Mouse (Mus musculus): ENCODE measurements around the gene Apoa4. TPM values are rescaled to one million over a fixed set of nuclear protein-coding genes. Genes with fewer than 3 reads are reported as not detected.

Apoa4 gene
- total and polyA plus RNA-seq, 3 experiments: not detected

DNA sequence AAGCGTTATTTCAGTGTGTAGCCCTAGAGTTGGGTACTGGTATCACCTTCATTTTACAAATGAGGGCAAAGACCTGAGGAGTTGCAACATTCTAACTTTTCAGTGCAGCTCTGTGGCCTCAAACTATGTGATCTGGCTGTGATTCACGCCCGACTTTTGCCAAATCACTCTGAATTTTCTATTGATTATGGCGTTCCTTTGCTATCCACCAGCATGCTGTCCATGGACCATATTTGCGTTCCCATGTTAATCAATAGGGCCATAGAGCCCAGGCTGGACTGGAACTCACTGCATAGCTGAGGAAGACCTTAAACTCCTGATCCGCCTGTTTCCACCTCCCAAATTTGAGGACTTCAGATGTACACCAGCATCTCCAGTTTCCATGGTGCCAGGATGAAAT is 18.6 kb downstream of the Apoa4 start (continued):
- TF ChIP-seq ZMIZ1 (IDR thresholded peaks at IDR 0.05; ENCODE audit: low read depth, low read length) (no peak), USF1 (IDR thresholded peaks at IDR 0.05; ENCODE audit: low read depth, low read length) (no peak)

- Histone ChIP-seq H3K36me3 (replicated peaks in 1 of 2; ENCODE audit: control insufficient read depth in 1 of 2, insufficient read depth in 1 of 2, low read length in 1 of 2) (no peaks in the 10 kb centered on the region), H3K9ac (ENCODE audit: insufficient read depth, low read depth) (no peak overlapping the region), H3K4me1 (ENCODE audit: control insufficient read depth in 1 of 2, insufficient read depth in 2 of 2) (peaks cover 3 to 12% of the 10 kb centered on the region in 2 experiments; a peak in 3 of 4 replicates), H3K9me3 (replicated peaks; ENCODE audit: low read length) (no peaks in the 10 kb centered on the region), H3K27ac (ENCODE audit: insufficient read depth, low read depth) (no peak overlapping the region), H3K79me2 (replicated peaks; ENCODE audit: control insufficient read depth, extremely low read depth, insufficient read depth, poor library complexity, severe bottlenecking) (no peaks in the 10 kb centered on the region), H3K27me3 (replicated peaks) (no peaks in the 10 kb centered on the region), H3K4me2 (ENCODE audit: insufficient read depth, low read depth, poor library complexity, severe bottlenecking) (no peak overlapping the region), H3K4me3 (replicated peaks in 1 of 3; ENCODE audit: low read depth in 2 of 3, low read length in 2 of 3, poor library complexity in 1 of 3) (no peak overlapping the region)
- in situ Hi-C loops (cut with MboI; ENCODE audit: low pct_ligation_motif_present, low pct_unique_long_range_greater_than_20kb, low sequenced_read_pairs) (no loop called here), dilution Hi-C loops (cut with MboI; ENCODE audit: extremely low pct_ligation_motif_present, extremely low pct_unique_long_range_greater_than_20kb, low sequenced_read_pairs) (no loop called here)
- no peak for DNase-seq (ENCODE audit: extremely low read depth)
- no peak for TF ChIP-seq UBTF (IDR thresholded peaks at IDR 0.05; ENCODE audit: low read depth, low read length)
- TF ChIP-seq SMC3 (IDR thresholded peaks at IDR 0.05; ENCODE audit: low read depth, low read length): no peak
- TF ChIP-seq ELF1 (IDR thresholded peaks at IDR 0.05; ENCODE audit: low read depth, low read length): no peak
- TF ChIP-seq PAX5 (IDR thresholded peaks at IDR 0.05; ENCODE audit: low read length): no peak
- no peak for TF ChIP-seq MAX (IDR thresholded peaks at IDR 0.05; ENCODE audit: low read length)
- TF ChIP-seq IRF4 (IDR thresholded peaks at IDR 0.05; ENCODE audit: low read depth, low read length): no peak
- no peak for TF ChIP-seq ZKSCAN1 (IDR thresholded peaks at IDR 0.05; ENCODE audit: borderline replicate concordance, low read depth, low read length)
- TF ChIP-seq MEF2A (IDR thresholded peaks at IDR 0.05; ENCODE audit: borderline replicate concordance, low read depth, low read length): no peak
- TF ChIP-seq POLR2AphosphoS2 (IDR thresholded peaks at IDR 0.05; ENCODE audit: low read depth, low read length): no peak
- TF ChIP-seq ZMIZ1 (IDR thresholded peaks at IDR 0.05; ENCODE audit: low read depth, low read length): no peak
- no peak for TF ChIP-seq RAD21 (IDR thresholded peaks at IDR 0.05; ENCODE audit: low read depth, low read length)
- no peak for TF ChIP-seq MXI1 (IDR thresholded peaks at IDR 0.05; ENCODE audit: low read depth, low read length)
- TF ChIP-seq USF2 (conservative IDR thresholded peaks at IDR 0.05; ENCODE audit: low read depth, low read length): no peak
- no peak for TF ChIP-seq SIN3A (IDR thresholded peaks at IDR 0.05; ENCODE audit: low read length)
- TF ChIP-seq JUND (conservative IDR thresholded peaks at IDR 0.05; ENCODE audit: low read depth, low read length): no peak
- TF ChIP-seq MAFK (IDR thresholded peaks at IDR 0.05; ENCODE audit: insufficient replicate concordance, low read length): no peak
- TF ChIP-seq CHD1 (IDR thresholded peaks at IDR 0.05; ENCODE audit: low read depth, low read length): no peak
- TF ChIP-seq JUN (IDR thresholded peaks at IDR 0.05; ENCODE audit: insufficient read depth, low read depth, low read length): no peak
- no peak for TF ChIP-seq TCF12 (IDR thresholded peaks at IDR 0.05; ENCODE audit: low read depth, low read length)
These were observed 20.6 kb downstream of the Apoa4 start for GRCm38 (mm10) chr9:46261131-46261530.

Data from CH12.LX (cell line).